24 mouse cellular contexts compared by ENCODE assay signal in the genomic region with DNA sequence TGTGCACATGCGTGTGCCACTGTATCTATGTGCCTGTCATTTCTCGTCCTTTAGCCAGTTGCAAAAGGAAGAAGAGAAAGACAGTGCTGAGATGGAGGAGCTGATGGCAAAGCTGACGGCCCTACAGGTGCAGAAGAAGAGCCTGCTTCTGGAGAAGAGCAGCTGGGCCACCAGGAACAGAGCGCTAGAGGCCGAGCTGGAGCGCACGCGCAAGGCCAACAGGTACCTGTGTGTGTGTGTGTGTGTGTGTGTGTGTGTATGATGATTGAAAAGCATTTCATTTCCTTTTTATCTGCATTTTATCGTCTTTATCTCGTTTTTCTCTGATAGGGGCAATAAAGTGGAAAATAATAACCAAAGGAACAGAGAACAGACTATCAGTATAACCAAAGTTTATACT. TPM values are rescaled to one million over a fixed set of nuclear protein-coding genes. Genes with fewer than 3 reads are reported as not detected.
DNase-seq lines count a peak whose midpoint lies in the region; ATAC-seq and TF ChIP-seq lines count a peak whose summit lies in the region.
"Had no signal": no experiment of that assay in that cellular context is flagged by ENCODE, and none has a peak within 500 bp of the region (broad histone marks: within the 10 kb centered on the region; RNA-seq: fewer than 3 reads in every experiment).

No protein-coding gene starts in this region.

- H3K27me3 ChIP-seq in intestine, embryonic 15.5 days (replicated peaks): no peaks in the 10 kb centered on the region
- no peaks in the 10 kb centered on the region for H3K27me3 ChIP-seq in intestine, postnatal 0 days (replicated peaks; ENCODE audit: control insufficient read depth, insufficient read depth, low read length)
- no peaks in the 10 kb centered on the region for H3K27me3 ChIP-seq in midbrain, embryonic 11.5 days (ENCODE audit: control insufficient read depth, insufficient read depth, low read length)
- no peaks in the 10 kb centered on the region for H3K27me3 ChIP-seq in midbrain, embryonic 10.5 days (ENCODE audit: low read depth, poor library complexity, severe bottlenecking)
- no peaks in the 10 kb centered on the region for H3K27me3 ChIP-seq in intestine, embryonic 16.5 days (replicated peaks; ENCODE audit: control insufficient read depth, insufficient read depth, low read length)
- H3K27me3 ChIP-seq in forebrain, postnatal 0 days (ENCODE audit: insufficient read depth, low read length): no peaks in the 10 kb centered on the region
- H3K27me3 ChIP-seq: CH12.LX, Patski had no signal

- H3K36me3 ChIP-seq in intestine, embryonic 15.5 days: peaks cover 21% of the 10 kb centered on the region
- H3K36me3 ChIP-seq in intestine, postnatal 0 days (ENCODE audit: control insufficient read depth, insufficient read depth): peaks cover 54% of the 10 kb centered on the region
- H3K36me3 ChIP-seq in midbrain, embryonic 11.5 days (ENCODE audit: control insufficient read depth, insufficient read depth, low read length): peaks cover 25% of the 10 kb centered on the region
- peaks cover 90% of the 10 kb centered on the region for H3K36me3 ChIP-seq in midbrain, embryonic 10.5 days
- peaks cover 20% of the 10 kb centered on the region for H3K36me3 ChIP-seq in intestine, embryonic 16.5 days (ENCODE audit: control insufficient read depth, insufficient read depth, low read length)
- H3K36me3 ChIP-seq in forebrain, postnatal 0 days (ENCODE audit: insufficient read depth): peaks cover 60% of the 10 kb centered on the region

- H3K27ac ChIP-seq in intestine, embryonic 15.5 days: no peak overlapping the region
- no peak overlapping the region for H3K27ac ChIP-seq in intestine, postnatal 0 days (ENCODE audit: low read depth, low read length)
- no peak overlapping the region for H3K27ac ChIP-seq in midbrain, embryonic 11.5 days (ENCODE audit: low read depth, low read length)
- no peak overlapping the region for H3K27ac ChIP-seq in midbrain, embryonic 10.5 days (replicated peaks)
- no peak overlapping the region for H3K27ac ChIP-seq in intestine, embryonic 16.5 days (ENCODE audit: low read length)
- H3K27ac ChIP-seq in forebrain, postnatal 0 days (ENCODE audit: low read depth, low read length): no peak overlapping the region

- no peak overlapping the region for H3K4me2 ChIP-seq in intestine, embryonic 15.5 days (replicated peaks)
- no peak overlapping the region for H3K4me2 ChIP-seq in intestine, postnatal 0 days (replicated peaks; ENCODE audit: low read depth)
- H3K4me2 ChIP-seq in midbrain, embryonic 11.5 days: no peak overlapping the region
- H3K4me2 ChIP-seq in intestine, embryonic 16.5 days (ENCODE audit: low read depth, low read length): no peak overlapping the region
- no peak overlapping the region for H3K4me2 ChIP-seq in forebrain, postnatal 0 days (ENCODE audit: low read depth)

- 87% methylated on average over 10 of the region's 10 CpGs for WGBS in intestine, embryonic 15.5 days
- WGBS in intestine, postnatal 0 days: 57% methylated on average over 10 of the region's 10 CpGs
- WGBS in midbrain, embryonic 11.5 days: 89% methylated on average over 10 of the region's 10 CpGs
- whole genome bisulfite sequencing in midbrain, embryonic 10.5 days: 93% methylated on average over 10 of the region's 10 CpGs
- WGBS in intestine, embryonic 16.5 days: 86% methylated on average over 10 of the region's 10 CpGs
- 94% methylated on average over 10 of the region's 10 CpGs for WGBS in forebrain, postnatal 0 days

- H3K4me3 ChIP-seq in intestine, embryonic 15.5 days (replicated peaks): no peak overlapping the region
- H3K4me3 ChIP-seq in intestine, postnatal 0 days (ENCODE audit: low read depth, low read length): no peak overlapping the region
- H3K4me3 ChIP-seq in midbrain, embryonic 11.5 days (ENCODE audit: low read depth, low read length): no peak overlapping the region
- H3K4me3 ChIP-seq in midbrain, embryonic 10.5 days: no peak overlapping the region
- H3K4me3 ChIP-seq in intestine, embryonic 16.5 days (ENCODE audit: low read length): no peak overlapping the region
- no peak overlapping the region for H3K4me3 ChIP-seq in forebrain, postnatal 0 days (ENCODE audit: low read depth, low read length)

- no peak overlapping the region for H3K9ac ChIP-seq in intestine, embryonic 15.5 days
- no peak overlapping the region for H3K9ac ChIP-seq in intestine, postnatal 0 days (ENCODE audit: low read depth, low read length)
- no peak overlapping the region for H3K9ac ChIP-seq in midbrain, embryonic 11.5 days (ENCODE audit: low read length)
- no peak overlapping the region for H3K9ac ChIP-seq in intestine, embryonic 16.5 days (ENCODE audit: low read depth, low read length)
- H3K9ac ChIP-seq in forebrain, postnatal 0 days: no peak overlapping the region

- peak; percentile 63; the same call in 1 of the 2 replicates for ATAC-seq in intestine, embryonic 15.5 days
- ATAC-seq in intestine, postnatal 0 days: no peak
- ATAC-seq in midbrain, embryonic 11.5 days (ENCODE audit: low FRiP score): no peak
- ATAC-seq in intestine, embryonic 16.5 days: peak; percentile 55; the same call in 1 of the 2 replicates
- no peak for ATAC-seq in forebrain, postnatal 0 days
- ATAC-seq: activated CD4-positive, CD25-positive, alpha-beta regulatory T cell, adult 4 months; CD4-positive, CD25-positive, alpha-beta regulatory T cell, adult 4 months; Patski had no signal

- no peak for TF ChIP-seq CTCF in intestine, postnatal 0 days (IDR thresholded peaks at IDR 0.05; ENCODE audit: low read depth)
- TF ChIP-seq CTCF in forebrain, postnatal 0 days (IDR thresholded peaks at IDR 0.05; ENCODE audit: low read depth): no peak

- H3K4me1 ChIP-seq in intestine, embryonic 15.5 days (replicated peaks): no peaks in the 10 kb centered on the region
- no peaks in the 10 kb centered on the region for H3K4me1 ChIP-seq in intestine, postnatal 0 days (replicated peaks; ENCODE audit: control insufficient read depth, insufficient read depth, low read length)
- no peaks in the 10 kb centered on the region for H3K4me1 ChIP-seq in midbrain, embryonic 11.5 days (ENCODE audit: control insufficient read depth, insufficient read depth, low read length)
- no peaks in the 10 kb centered on the region for H3K4me1 ChIP-seq in midbrain, embryonic 10.5 days
- H3K4me1 ChIP-seq in intestine, embryonic 16.5 days (ENCODE audit: control insufficient read depth, insufficient read depth, low read length): no peaks in the 10 kb centered on the region
- H3K4me1 ChIP-seq in forebrain, postnatal 0 days (ENCODE audit: insufficient read depth): no peaks in the 10 kb centered on the region

- peak; percentile 17 for DNase-seq in midbrain, embryonic 11.5 days (ENCODE audit: low spot score, missing footprints)
- DNase-seq in midbrain, embryonic 10.5 days (ENCODE audit: low spot score): no peak
- no peak for DNase-seq in forebrain, postnatal 0 days
- DNase-seq: adrenal gland, adult 2 months; adrenal gland, adult 8-10 months; adrenal gland, postnatal 10 days; adrenal gland, postnatal 14 days; adrenal gland, postnatal 25 days; adrenal gland, postnatal 36 days; B cell, adult 2 months; cerebellum, adult 11 months; cerebellum, adult 11-12 months; cerebellum, adult 18-20 months had no signal

- H3K9me3 ChIP-seq in intestine, embryonic 15.5 days: no peaks in the 10 kb centered on the region
- H3K9me3 ChIP-seq in intestine, postnatal 0 days (ENCODE audit: control insufficient read depth): no peaks in the 10 kb centered on the region
- no peaks in the 10 kb centered on the region for H3K9me3 ChIP-seq in midbrain, embryonic 11.5 days (ENCODE audit: control insufficient read depth, low read length)
- H3K9me3 ChIP-seq in midbrain, embryonic 10.5 days (replicated peaks): no peaks in the 10 kb centered on the region
- no peaks in the 10 kb centered on the region for H3K9me3 ChIP-seq in intestine, embryonic 16.5 days (ENCODE audit: control insufficient read depth, low read length)
- no peaks in the 10 kb centered on the region for H3K9me3 ChIP-seq in forebrain, postnatal 0 days (ENCODE audit: low read length)
- H3K9me3 ChIP-seq: G1E had no signal

RNA-seq across cellular contexts. Expression of a gene that starts 20.4 kb away (rescaled TPM):
- 65.1 and 69.8 TPM in 2 replicates for polyA plus RNA-seq in intestine, embryonic 15.5 days (2015; fragmentation: Nextera tagmentation; extraction: Ambion mirVana)
- polyA plus RNA-seq in intestine, postnatal 0 days (2015; fragmentation: Nextera tagmentation; extraction: Ambion mirVana): 225 and 259 TPM in 2 replicates
- polyA plus RNA-seq in midbrain, embryonic 11.5 days (2014; fragmentation: Nextera tagmentation; extraction: Ambion mirVana): not detected in 2 replicates
- polyA plus RNA-seq in midbrain, embryonic 10.5 days (2016; fragmentation: Nextera tagmentation; extraction: Ambion mirVana): 0.17 and 0.25 TPM in 2 replicates
- 126 and 165 TPM in 2 replicates for polyA plus RNA-seq in intestine, embryonic 16.5 days (2015; fragmentation: Nextera tagmentation; extraction: Ambion mirVana)
- not detected in 2 replicates for total RNA-seq in forebrain, postnatal 0 days (2014; rRNA removed)
- polyA plus RNA-seq in forebrain, postnatal 0 days (2015; fragmentation: Nextera tagmentation; extraction: Ambion mirVana): 0.11 TPM in 1 of 2 replicates, not detected in the other
- total RNA-seq: adrenal gland, adult 18-20 months; adrenal gland, adult 2 months; adrenal gland, adult 8-10 months; adrenal gland, postnatal 10 days; adrenal gland, postnatal 14 days; adrenal gland, postnatal 25 days; adrenal gland, postnatal 36 days; CH12.LX; MEL had no signal
- polyA plus RNA-seq: activated CD4-positive, CD25-positive, alpha-beta regulatory T cell, adult 4 months; adrenal gland, adult 2 months; C2C12; CD4-positive, CD25-positive, alpha-beta regulatory T cell, adult 4 months; G1E; Patski had no signal

RNA-seq across cellular contexts. Expression of a gene that starts 31.3 kb away (rescaled TPM):
- polyA plus RNA-seq in intestine, embryonic 15.5 days (2015; fragmentation: Nextera tagmentation; extraction: Ambion mirVana): 43.2 and 45.8 TPM in 2 replicates
- polyA plus RNA-seq in intestine, postnatal 0 days (2015; fragmentation: Nextera tagmentation; extraction: Ambion mirVana): 9.7 and 10.1 TPM in 2 replicates
- polyA plus RNA-seq in midbrain, embryonic 11.5 days (2014; fragmentation: Nextera tagmentation; extraction: Ambion mirVana): 42.9 and 46.6 TPM in 2 replicates
- 65.8 and 67.0 TPM in 2 replicates for polyA plus RNA-seq in midbrain, embryonic 10.5 days (2016; fragmentation: Nextera tagmentation; extraction: Ambion mirVana)
- 41.4 and 45.0 TPM in 2 replicates for polyA plus RNA-seq in intestine, embryonic 16.5 days (2015; fragmentation: Nextera tagmentation; extraction: Ambion mirVana)
- 11.9 and 12.1 TPM in 2 replicates for total RNA-seq in forebrain, postnatal 0 days (2014; rRNA removed)
- polyA plus RNA-seq in forebrain, postnatal 0 days (2015; fragmentation: Nextera tagmentation; extraction: Ambion mirVana): 22.2 and 28.2 TPM in 2 replicates

RNA-seq across cellular contexts. Expression of a gene that starts 31.5 kb away (rescaled TPM):
- 22.0 and 22.7 TPM in 2 replicates for polyA plus RNA-seq in intestine, embryonic 15.5 days (2015; fragmentation: Nextera tagmentation; extraction: Ambion mirVana)
- 9.3 and 10.3 TPM in 2 replicates for polyA plus RNA-seq in intestine, postnatal 0 days (2015; fragmentation: Nextera tagmentation; extraction: Ambion mirVana)
- 26.2 and 26.9 TPM in 2 replicates for polyA plus RNA-seq in midbrain, embryonic 11.5 days (2014; fragmentation: Nextera tagmentation; extraction: Ambion mirVana)
- polyA plus RNA-seq in midbrain, embryonic 10.5 days (2016; fragmentation: Nextera tagmentation; extraction: Ambion mirVana): 25.2 and 25.3 TPM in 2 replicates
- 21.1 and 22.5 TPM in 2 replicates for polyA plus RNA-seq in intestine, embryonic 16.5 days (2015; fragmentation: Nextera tagmentation; extraction: Ambion mirVana)
- 8.8 and 9.8 TPM in 2 replicates for total RNA-seq in forebrain, postnatal 0 days (2014; rRNA removed)
- 12.9 and 14.7 TPM in 2 replicates for polyA plus RNA-seq in forebrain, postnatal 0 days (2015; fragmentation: Nextera tagmentation; extraction: Ambion mirVana)

Comparison
In these comparisons a context has a peak if more than half of its experiments do, and no peak if none do; other contexts are left out.
1. ATAC-seq: peak in intestine, embryonic 15.5 days (single experiment) and intestine, embryonic 16.5 days (single experiment); none in intestine, postnatal 0 days (single experiment), midbrain, embryonic 11.5 days (single experiment) and forebrain, postnatal 0 days (single experiment).
2. RNA of a gene that starts 20.4 kb away (polyA plus RNA-seq): 225 to 259 TPM in intestine, postnatal 0 days, 126 to 165 TPM in intestine, embryonic 16.5 days and 65.1 to 69.8 TPM in intestine, embryonic 15.5 days; 0.17 to 0.25 TPM in midbrain, embryonic 10.5 days, 0.11 TPM in forebrain, postnatal 0 days and not detected in midbrain, embryonic 11.5 days; every median in the first group is over 10 times any median in the second.